Mouse (Mus musculus): ENCODE data around the gene 1600014C10Rik. TPM values are rescaled to one million over a fixed set of nuclear protein-coding genes. Genes with fewer than 3 reads are reported as not detected.

Gene 1600014C10Rik
- polyA plus RNA-seq, 1 experiment from 2014 or later: 9.0 TPM

GRCm38 (mm10) chr7:38237140-38237539 lies 54.1 kb downstream of the 1600014C10Rik start:
- H3K27me3 ChIP-seq: no peaks in the 10 kb centered on the region
- no peak overlapping the region for H3K27ac ChIP-seq
- no peak for DNase-seq
- H3K4me3 ChIP-seq (replicated peaks): no peak overlapping the region
- H3K4me1 ChIP-seq (replicated peaks): no peaks in the 10 kb centered on the region
- H3K4me2 ChIP-seq: no peak overlapping the region
- H3K9me3 ChIP-seq (replicated peaks): no peaks in the 10 kb centered on the region
- H3K36me3 ChIP-seq: no peaks in the 10 kb centered on the region
- no peak for ATAC-seq (ENCODE audit: low read depth)
- no peak overlapping the region for H3K9ac ChIP-seq

DNA sequence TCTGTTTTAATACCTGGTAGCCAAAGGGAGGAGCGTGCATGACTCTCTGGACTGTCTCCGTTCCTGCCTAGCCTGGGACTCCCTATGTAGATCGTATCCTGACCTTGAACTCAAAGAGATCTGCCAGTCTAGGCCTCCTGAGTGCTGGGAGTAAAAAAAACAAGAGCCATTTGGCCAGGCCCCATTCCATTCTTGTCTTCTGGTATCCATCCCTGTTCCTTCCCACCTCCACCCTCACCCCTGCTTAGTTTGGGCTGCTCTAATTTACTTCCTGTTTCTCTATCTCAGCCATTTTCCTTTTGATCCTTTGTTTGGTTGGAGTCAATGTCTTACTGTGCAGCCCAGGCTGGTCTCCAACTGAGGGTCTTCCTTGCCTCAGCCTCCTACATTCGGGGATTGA lies 59.4 kb downstream of the 1600014C10Rik start:
- no peaks in the 10 kb centered on the region for H3K9me3 ChIP-seq (replicated peaks)
- no peaks in the 10 kb centered on the region for H3K36me3 ChIP-seq
- 60% methylated on average over 4 of the region's 4 CpGs for WGBS (ENCODE audit: insufficient replicate concordance)
- H3K27ac ChIP-seq: no peak overlapping the region
- ATAC-seq (ENCODE audit: low read depth) (no peak), DNase-seq (no peak)
- no peak overlapping the region for H3K4me3 ChIP-seq (replicated peaks)
- no peaks in the 10 kb centered on the region for H3K27me3 ChIP-seq
- H3K4me1 ChIP-seq (replicated peaks): no peaks in the 10 kb centered on the region
- H3K4me2 ChIP-seq: no peak overlapping the region
- no peak overlapping the region for H3K9ac ChIP-seq

Other genes with a start within 250 kb of the 1600014C10Rik start
- 18.2 and 21.0 TPM in 2 replicates for gene Uri1, start 159.7 kb upstream of the 1600014C10Rik start, polyA plus RNA-seq (2015; fragmentation: Nextera tagmentation; extraction: Ambion mirVana)
- gene Ccne1, start 75.7 kb upstream of the 1600014C10Rik start, polyA plus RNA-seq (2015; fragmentation: Nextera tagmentation; extraction: Ambion mirVana): 127 and 132 TPM in 2 replicates
- 0.44 and 0.46 TPM in 2 replicates for gene Plekhf1, start 44.8 kb downstream of the 1600014C10Rik start, polyA plus RNA-seq (2015; fragmentation: Nextera tagmentation; extraction: Ambion mirVana)
- gene Pop4, start 88.2 kb downstream of the 1600014C10Rik start, polyA plus RNA-seq (2015; fragmentation: Nextera tagmentation; extraction: Ambion mirVana): 19.7 and 21.5 TPM in 2 replicates

Data from liver, embryonic 13.5 days (tissue).